Mouse (Mus musculus): ENCODE results near the gene Tmem120a. TPM values are rescaled to one million over a fixed set of nuclear protein-coding genes. Genes with fewer than 3 reads are reported as not detected.

The Tmem120a gene
- polyA plus RNA-seq, 1 experiment from 2014 or later = 32.0 TPM

Small RNAs within 50 kb of the gene (microRNA-seq; reads per million reads assigned to microRNA genes)
- gene Mir7034 = not detected

Other genes starting within 250 kb of the Tmem120a start
- gene Hip1, start 199.3 kb downstream of the Tmem120a start, polyA plus RNA-seq (2015; fragmentation: Nextera tagmentation; extraction: Ambion mirVana) = 22.8 and 24.9 TPM in 2 replicates
- gene Ccl26, start 180.9 kb downstream of the Tmem120a start, polyA plus RNA-seq (2015; fragmentation: Nextera tagmentation; extraction: Ambion mirVana) = not detected in 2 replicates
- 2.4 and 2.9 TPM in 2 replicates for gene Ccl24, start 171.4 kb downstream of the Tmem120a start, polyA plus RNA-seq (2015; fragmentation: Nextera tagmentation; extraction: Ambion mirVana)
- gene Rhbdd2, start 111.8 kb downstream of the Tmem120a start, polyA plus RNA-seq (2015; fragmentation: Nextera tagmentation; extraction: Ambion mirVana) = 32.4 and 35.2 TPM in 2 replicates
- 44.6 and 47.6 TPM in 2 replicates for gene Por, start 74.4 kb downstream of the Tmem120a start, polyA plus RNA-seq (2015; fragmentation: Nextera tagmentation; extraction: Ambion mirVana)
- gene Styxl1, start 33.9 kb upstream of the Tmem120a start, polyA plus RNA-seq (2015; fragmentation: Nextera tagmentation; extraction: Ambion mirVana) = 0.29 TPM in 1 of 2 replicates, not detected in the other
- 966 and 1,014 TPM in 2 replicates for gene Mdh2, start 34.0 kb upstream of the Tmem120a start, polyA plus RNA-seq (2015; fragmentation: Nextera tagmentation; extraction: Ambion mirVana)
- 0.06 and 0.13 TPM in 2 replicates for gene Srrm3, start 62.4 kb upstream of the Tmem120a start, polyA plus RNA-seq (2015; fragmentation: Nextera tagmentation; extraction: Ambion mirVana)
- 863 and 944 TPM in 2 replicates for gene Hspb1, start 143.5 kb upstream of the Tmem120a start, polyA plus RNA-seq (2015; fragmentation: Nextera tagmentation; extraction: Ambion mirVana)
- gene Ywhag, start 190.2 kb upstream of the Tmem120a start, polyA plus RNA-seq (2015; fragmentation: Nextera tagmentation; extraction: Ambion mirVana) = 157 and 163 TPM in 2 replicates
- gene Ssc4d, start 230.1 kb upstream of the Tmem120a start, polyA plus RNA-seq (2015; fragmentation: Nextera tagmentation; extraction: Ambion mirVana) = 1.0 and 1.1 TPM in 2 replicates
- gene Zp3, start 235.7 kb upstream of the Tmem120a start, polyA plus RNA-seq (2015; fragmentation: Nextera tagmentation; extraction: Ambion mirVana) = 0.11 TPM in 1 of 2 replicates, not detected in the other

All from heart, embryonic 13.5 days (tissue).